9 mouse cellular contexts compared by ENCODE assay signal in genomic region chr1:168382106-168382822, GRCm38 (mm10). TPM values are rescaled to one million over a fixed set of nuclear protein-coding genes. Genes with fewer than 3 reads are reported as not detected.
A peak's percentile ranks its signal among the peaks of the same experiment; 100 is the strongest.
DNase-seq lines count a peak whose midpoint lies in the region; ATAC-seq and TF ChIP-seq lines count a peak whose summit lies in the region.
"Had no signal": no experiment of that assay in that cellular context is flagged by ENCODE, and none has a peak within 500 bp of the region (broad histone marks: within the 10 kb centered on the region; RNA-seq: fewer than 3 reads in every experiment).

No protein-coding gene starts in this region.

- H3K4me3 ChIP-seq in kidney, postnatal 0 days (replicated peaks; ENCODE audit: low read depth, low read length), result no peak overlapping the region
- no peak overlapping the region for H3K4me3 ChIP-seq in embryonic facial prominence, embryonic 14.5 days (ENCODE audit: low read depth, low read length)
- no peak overlapping the region for H3K4me3 ChIP-seq in intestine, embryonic 16.5 days (ENCODE audit: low read length)

- no peaks in the 10 kb centered on the region for H3K9me3 ChIP-seq in kidney, postnatal 0 days (replicated peaks; ENCODE audit: low read length)
- no peaks in the 10 kb centered on the region for H3K9me3 ChIP-seq in embryonic facial prominence, embryonic 14.5 days (ENCODE audit: control insufficient read depth, low read length)
- no peaks in the 10 kb centered on the region for H3K9me3 ChIP-seq in intestine, embryonic 16.5 days (ENCODE audit: control insufficient read depth, low read length)

- peak overlapping the region; percentile 83 for H3K27ac ChIP-seq in kidney, postnatal 0 days
- peak overlapping the region; percentile 56 for H3K27ac ChIP-seq in embryonic facial prominence, embryonic 14.5 days (replicated peaks; ENCODE audit: low read depth, low read length)
- no peak overlapping the region for H3K27ac ChIP-seq in intestine, embryonic 16.5 days (ENCODE audit: low read length)
- H3K27ac ChIP-seq: macrophage had no signal

- H3K36me3 ChIP-seq in kidney, postnatal 0 days (ENCODE audit: insufficient read depth, low read length), result no peaks in the 10 kb centered on the region
- H3K36me3 ChIP-seq in embryonic facial prominence, embryonic 14.5 days (ENCODE audit: control insufficient read depth, insufficient read depth, low read length), result 0 out of 2 replicates have a peak, but pooled peaks cover 7% of the 10 kb centered on the region
- no peaks in the 10 kb centered on the region for H3K36me3 ChIP-seq in intestine, embryonic 16.5 days (ENCODE audit: control insufficient read depth, insufficient read depth, low read length)

- H3K9ac ChIP-seq in kidney, postnatal 0 days (ENCODE audit: low read depth, low read length), result no peak overlapping the region
- no peak overlapping the region for H3K9ac ChIP-seq in embryonic facial prominence, embryonic 14.5 days (ENCODE audit: low read depth, low read length)
- H3K9ac ChIP-seq in intestine, embryonic 16.5 days (ENCODE audit: low read depth, low read length), result no peak overlapping the region

- H3K27me3 ChIP-seq in kidney, postnatal 0 days (ENCODE audit: insufficient read depth, low read length), result no peaks in the 10 kb centered on the region
- H3K27me3 ChIP-seq in embryonic facial prominence, embryonic 14.5 days (replicated peaks; ENCODE audit: control insufficient read depth, insufficient read depth, low read length), result no peaks in the 10 kb centered on the region
- H3K27me3 ChIP-seq in intestine, embryonic 16.5 days (replicated peaks; ENCODE audit: control insufficient read depth, insufficient read depth, low read length), result no peaks in the 10 kb centered on the region

- H3K4me2 ChIP-seq in kidney, postnatal 0 days (ENCODE audit: low read length), result no peak overlapping the region
- H3K4me2 ChIP-seq in embryonic facial prominence, embryonic 14.5 days (ENCODE audit: low read depth, low read length), result no peak overlapping the region
- no peak overlapping the region for H3K4me2 ChIP-seq in intestine, embryonic 16.5 days (ENCODE audit: low read depth, low read length)

- H3K4me1 ChIP-seq in kidney, postnatal 0 days (replicated peaks; ENCODE audit: insufficient read depth, low read length), result peaks cover 64% of the 10 kb centered on the region
- H3K4me1 ChIP-seq in embryonic facial prominence, embryonic 14.5 days (ENCODE audit: control insufficient read depth, insufficient read depth, low read length), result peaks cover 64% of the 10 kb centered on the region
- peaks cover 49% of the 10 kb centered on the region for H3K4me1 ChIP-seq in intestine, embryonic 16.5 days (ENCODE audit: control insufficient read depth, insufficient read depth, low read length)

- peak; percentile 73 for DNase-seq in kidney, postnatal 0 days (ENCODE audit: low spot score)
- no peak for DNase-seq in kidney, postnatal 10 days
- DNase-seq in R1 (ENCODE audit: low read depth, low spot score), result peak; percentile 68
- DNase-seq in embryonic facial prominence, embryonic 14.5 days (ENCODE audit: low spot score), result no peak
- no peak for DNase-seq in layer of hippocampus, adult 18-20 months (ENCODE audit: low spot score in 2 of 2)
- no peak for DNase-seq in retina, embryonic 14.5 days (ENCODE audit: low spot score)
- DNase-seq in urinary bladder, postnatal 14 days (ENCODE audit: low spot score), result no peak

- 17% methylated on average over 9 of the region's 9 CpGs for WGBS in kidney, postnatal 0 days
- 20% methylated on average over 9 of the region's 9 CpGs for WGBS in embryonic facial prominence, embryonic 14.5 days
- 40% methylated on average over 9 of the region's 9 CpGs for WGBS in intestine, embryonic 16.5 days

- peak; percentile 41 for ATAC-seq in kidney, postnatal 0 days (replicated peaks; ENCODE audit: low FRiP score, low read depth)
- peak; percentile 34 for ATAC-seq in embryonic facial prominence, embryonic 14.5 days (ENCODE audit: low read depth)
- ATAC-seq in intestine, embryonic 16.5 days, result 0 out of 2 replicates have a peak, but pooled peaks have one; percentile 19

- TF ChIP-seq CTCF in kidney, postnatal 0 days (IDR thresholded peaks at IDR 0.05; ENCODE audit: low read depth), result no peak

RNA-seq across cellular contexts. Expression of gene Pbx1, which starts 49.8 kb away (rescaled TPM):
- 55.7 and 59.4 TPM in 2 replicates for polyA plus RNA-seq in kidney, postnatal 0 days (2015; fragmentation: Nextera tagmentation; extraction: Ambion mirVana)
- polyA plus RNA-seq in embryonic facial prominence, embryonic 14.5 days (2014; fragmentation: Nextera tagmentation; extraction: Ambion mirVana), result 30.5 and 34.7 TPM in 2 replicates
- polyA plus RNA-seq in intestine, embryonic 16.5 days (2015; fragmentation: Nextera tagmentation; extraction: Ambion mirVana), result 16.4 and 17.2 TPM in 2 replicates
- 100 to 1,000 TPM; 122 to 127 TPM for total RNA-seq in layer of hippocampus, adult 18-20 months (2021)

Comparison
In these comparisons a context has a peak if more than half of its experiments do, and no peak if none do; other contexts are left out.
1. DNase-seq: peak in kidney, postnatal 0 days (single experiment) and R1 (single experiment); none in kidney, postnatal 10 days (single experiment), embryonic facial prominence, embryonic 14.5 days (single experiment), layer of hippocampus, adult 18-20 months (0 of 2), retina, embryonic 14.5 days (single experiment) and urinary bladder, postnatal 14 days (single experiment).
2. Peak in every context shown above with its lines, with median percentiles within 50 percentile points of each other: ATAC-seq.